ENCODE assay signal across 8 mouse cellular contexts in the genomic region with DNA sequence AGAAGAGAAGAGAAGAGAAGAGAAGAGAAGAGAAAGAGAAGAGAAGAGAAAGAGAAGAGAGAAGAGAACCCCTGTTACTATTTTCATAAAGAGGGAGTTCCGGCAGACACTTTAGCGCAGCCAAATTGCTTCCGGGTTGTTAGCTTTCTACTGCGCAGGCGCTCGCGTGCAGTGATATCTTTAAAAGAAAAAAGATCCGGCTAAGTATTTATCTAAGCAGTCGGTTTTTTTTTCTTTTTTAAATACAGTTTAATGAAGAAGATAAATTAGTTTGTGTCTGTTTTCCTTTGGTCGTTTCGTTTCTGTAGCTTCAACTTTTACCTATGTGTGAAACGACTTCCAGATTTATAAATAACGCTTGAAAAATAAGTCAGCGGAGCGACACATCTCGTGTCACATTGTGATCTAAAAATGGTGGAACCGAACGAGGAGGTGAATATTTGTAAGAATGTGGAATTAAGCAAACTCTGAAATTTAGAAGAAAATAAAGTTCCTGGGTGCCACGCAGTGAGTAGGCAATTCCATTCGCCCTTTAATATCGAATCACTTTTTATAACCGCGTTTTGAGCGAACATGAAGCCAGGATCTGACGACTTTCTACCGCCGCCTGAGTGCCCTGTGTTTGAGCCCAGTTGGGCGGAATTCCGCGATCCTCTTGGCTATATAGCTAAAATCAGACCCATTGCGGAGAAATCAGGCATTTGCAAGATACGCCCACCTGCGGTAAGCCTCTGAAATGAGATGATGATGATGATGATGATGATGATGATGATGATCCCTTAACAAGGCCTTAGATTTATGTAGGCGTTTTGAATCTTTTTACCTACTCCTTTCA. TPM values are rescaled to one million over a fixed set of nuclear protein-coding genes. Genes with fewer than 3 reads are reported as not detected.
DNase-seq lines count a peak whose midpoint lies in the region; ATAC-seq and TF ChIP-seq lines count a peak whose summit lies in the region.

Kdm5d (plus strand) TSS at position 396 of the 835 bp plus-strand sequence.

- WGBS in heart, adult 2 months = 1% methylated on average over 30 of the region's 34 CpGs
- 1% methylated on average over 31 of the region's 34 CpGs for WGBS in forebrain, postnatal 0 days
- 3% methylated on average over 34 of the region's 34 CpGs for WGBS in liver, embryonic 15.5 days (ENCODE audit: insufficient replicate concordance)
- WGBS in neural tube, embryonic 12.5 days = under 1% methylated on average over 34 of the region's 34 CpGs

- no peak for TF ChIP-seq EP300 in heart, adult 2 months (IDR thresholded peaks at IDR 0.05; ENCODE audit: insufficient read depth, low read depth, low read length)

- no peaks in the 10 kb centered on the region for H3K9me3 ChIP-seq in forebrain, postnatal 0 days (ENCODE audit: low read length)
- H3K9me3 ChIP-seq in liver, embryonic 15.5 days (replicated peaks) = no peaks in the 10 kb centered on the region
- H3K9me3 ChIP-seq in neural tube, embryonic 12.5 days = no peaks in the 10 kb centered on the region

- intact Hi-C loops in heart, adult 2 months (cut with DNase I) = no loop called here
- intact Hi-C loops in heart, postnatal 25 days (cut with DNase I) = no loop called here

- peak within 1 kb of the TSS; percentile 30 for H3K4me2 ChIP-seq in forebrain, postnatal 0 days (ENCODE audit: low read depth)
- peak within 1 kb of the TSS; percentile 27; the same call in 1 of the 2 replicates for H3K4me2 ChIP-seq in liver, embryonic 15.5 days
- H3K4me2 ChIP-seq in neural tube, embryonic 12.5 days (replicated peaks) = no peak within 1 kb of the TSS; the same call in 1 of the 2 replicates

- H3K36me3 ChIP-seq in heart, adult 2 months (ENCODE audit: control insufficient read depth, insufficient read depth, low read length) = no peaks in the 10 kb centered on the region
- H3K36me3 ChIP-seq in forebrain, postnatal 0 days (ENCODE audit: insufficient read depth) = no peaks in the 10 kb centered on the region
- H3K36me3 ChIP-seq in liver, embryonic 15.5 days (replicated peaks) = no peaks in the 10 kb centered on the region
- H3K36me3 ChIP-seq in neural tube, embryonic 12.5 days = no peaks in the 10 kb centered on the region

- H3K4me1 ChIP-seq in heart, adult 2 months (ENCODE audit: control insufficient read depth, insufficient read depth, low read length) = no peaks in the 10 kb centered on the region
- H3K4me1 ChIP-seq in forebrain, postnatal 0 days (ENCODE audit: insufficient read depth) = no peaks in the 10 kb centered on the region
- no peaks in the 10 kb centered on the region for H3K4me1 ChIP-seq in liver, embryonic 15.5 days (replicated peaks)
- no peaks in the 10 kb centered on the region for H3K4me1 ChIP-seq in neural tube, embryonic 12.5 days

- no peaks in the 10 kb centered on the region for H3K79me2 ChIP-seq in heart, adult 2 months (replicated peaks; ENCODE audit: control insufficient read depth, insufficient read depth, low read length)

- no peaks in the 10 kb centered on the region for H3K27me3 ChIP-seq in heart, adult 2 months (ENCODE audit: control insufficient read depth, insufficient read depth, low read length)
- H3K27me3 ChIP-seq in forebrain, postnatal 0 days (ENCODE audit: insufficient read depth, low read length) = no peaks in the 10 kb centered on the region
- H3K27me3 ChIP-seq in liver, embryonic 15.5 days = no peaks in the 10 kb centered on the region
- H3K27me3 ChIP-seq in neural tube, embryonic 12.5 days (replicated peaks) = no peaks in the 10 kb centered on the region

- TF ChIP-seq CTCF in heart, adult 2 months (IDR thresholded peaks at IDR 0.05) = no peak
- no peak for TF ChIP-seq CTCF in forebrain, postnatal 0 days (IDR thresholded peaks at IDR 0.05; ENCODE audit: low read depth)

- ATAC-seq in forebrain, postnatal 0 days = no peak
- no peak for ATAC-seq in liver, embryonic 15.5 days (ENCODE audit: insufficient read depth)
- 0 out of 2 replicates have a peak, but pooled peaks have one; percentile 33 for ATAC-seq in neural tube, embryonic 12.5 days (ENCODE audit: low FRiP score, low read depth)

- no peak for TF ChIP-seq POLR2A in heart, adult 2 months (IDR thresholded peaks at IDR 0.05; ENCODE audit: insufficient read depth, low read depth, low read length)

- peak in 1 of 2 experiments; percentile 55 for DNase-seq in heart, adult 2 months
- no peak for DNase-seq in heart, postnatal 25 days (ENCODE audit: low spot score)
- peak; percentile 44 for DNase-seq in c-Kit-positive CD71-positive TER-119-positive erythroid progenitor cells, embryonic 14.5 days (ENCODE audit: low spot score)
- DNase-seq in forebrain, postnatal 0 days = peak; percentile 77
- peak; percentile 89 for DNase-seq in induced T-regulatory cell, adult 2 months (ENCODE audit: low read depth)
- peak; percentile 50 for DNase-seq in thymus, postnatal 25 days

- no peak within 1 kb of the TSS for H3K27ac ChIP-seq in heart, adult 2 months
- peak within 1 kb of the TSS; percentile 59; the same call in 1 of the 2 replicates for H3K27ac ChIP-seq in forebrain, postnatal 0 days (ENCODE audit: low read depth, low read length)
- no peak within 1 kb of the TSS for H3K27ac ChIP-seq in liver, embryonic 15.5 days (replicated peaks)
- H3K27ac ChIP-seq in neural tube, embryonic 12.5 days = no peak within 1 kb of the TSS

- peak within 1 kb of the TSS; percentile 51 for H3K9ac ChIP-seq in heart, adult 2 months (ENCODE audit: low read depth, low read length)
- H3K9ac ChIP-seq in forebrain, postnatal 0 days = peak within 1 kb of the TSS; percentile 46
- no peak within 1 kb of the TSS for H3K9ac ChIP-seq in liver, embryonic 15.5 days
- H3K9ac ChIP-seq in neural tube, embryonic 12.5 days = no peak within 1 kb of the TSS

- no peak within 1 kb of the TSS for H3K4me3 ChIP-seq in heart, adult 2 months
- H3K4me3 ChIP-seq in forebrain, postnatal 0 days (ENCODE audit: low read depth, low read length) = peak within 1 kb of the TSS; percentile 40
- peak within 1 kb of the TSS; percentile 54 for H3K4me3 ChIP-seq in liver, embryonic 15.5 days (replicated peaks)
- H3K4me3 ChIP-seq in neural tube, embryonic 12.5 days = peak within 1 kb of the TSS; percentile 34

RNA-seq across cellular contexts. Expression of gene Kdm5d, which starts in this region (rescaled TPM):
- 1 to 10 TPM in 1 of 2 experiments, not detected in 1; 9.6 TPM for total RNA-seq in heart, adult 2 months (2021)
- 4.4 TPM in 1 of 2 replicates, not detected in the other for polyA plus RNA-seq in heart, adult 2 months (2012; rRNA removed)
- total RNA-seq in heart, postnatal 25 days (2021) = 1 to 10 TPM in 1 of 2 experiments, not detected in 1; 9.5 TPM
- 21.9 and 22.0 TPM in 2 replicates for total RNA-seq in forebrain, postnatal 0 days (2014; rRNA removed)
- 10.3 TPM in 1 of 2 replicates, not detected in the other for polyA plus RNA-seq in forebrain, postnatal 0 days (2015; fragmentation: Nextera tagmentation; extraction: Ambion mirVana)
- polyA plus RNA-seq in liver, embryonic 15.5 days (2015; fragmentation: Nextera tagmentation; extraction: Ambion mirVana) = 1.7 TPM in 2 replicates
- polyA plus RNA-seq in neural tube, embryonic 12.5 days (2016; fragmentation: Nextera tagmentation; extraction: Ambion mirVana) = 11.4 and 11.5 TPM in 2 replicates

Comparison
In these comparisons a context has a peak if more than half of its experiments do, and no peak if none do; other contexts are left out.
1. H3K9ac ChIP-seq: peak in heart, adult 2 months (single experiment) and forebrain, postnatal 0 days (single experiment); none in liver, embryonic 15.5 days (single experiment) and neural tube, embryonic 12.5 days (single experiment).